Mouse (Mus musculus): ENCODE data around the gene Gm13271.
"Not testable (repeated sequence)": the region's sequence is repeated elsewhere in the genome, so short reads cannot be mapped to it uniquely, and the experiment has no call there.

DNA sequence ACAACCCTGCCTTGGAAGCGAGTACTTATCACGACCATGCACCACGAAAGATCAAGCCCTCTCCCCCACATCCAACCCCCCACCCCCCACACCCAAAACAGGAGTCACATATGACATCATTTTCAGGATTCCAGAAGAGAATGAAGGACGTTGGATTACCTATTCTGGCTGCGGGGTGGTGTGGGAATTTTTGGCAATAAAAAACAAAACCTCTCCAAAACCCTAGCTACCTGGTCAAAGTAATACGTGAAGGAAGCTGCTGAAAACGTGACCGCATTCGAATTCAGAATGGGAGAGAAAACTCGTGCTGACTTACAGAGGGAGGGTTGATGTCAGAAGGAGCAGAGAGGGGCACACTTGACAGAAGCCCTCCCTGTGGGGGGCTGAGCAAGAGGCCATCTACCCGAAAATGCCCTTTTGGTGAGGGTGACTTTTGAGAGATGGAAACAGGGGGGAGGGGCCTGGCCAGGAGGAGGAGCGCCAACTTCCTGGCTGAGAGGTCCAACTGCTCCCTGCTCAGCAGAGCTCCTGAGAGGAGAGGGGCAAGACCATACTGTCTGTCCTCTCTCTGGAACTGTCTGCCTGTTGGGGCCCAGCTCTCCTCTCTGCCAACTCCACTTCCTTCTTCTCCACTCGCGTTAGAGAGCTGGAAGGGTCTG, 5.1 kb downstream of the Gm13271 start, which contains the start of gene Gm13283:
- not testable (repeated sequence) for TF ChIP-seq CTCF (IDR thresholded peaks at IDR 0.05; ENCODE audit: control insufficient read depth, insufficient read depth, insufficient read length); MAX (IDR thresholded peaks at IDR 0.05); MYOD1 (IDR thresholded peaks at IDR 0.05; ENCODE audit: control insufficient read depth, insufficient read length, low read depth); FOSL1 (IDR thresholded peaks at IDR 0.05; ENCODE audit: insufficient read depth, low read length, poor library complexity, severe bottlenecking); USF1 (IDR thresholded peaks at IDR 0.05; ENCODE audit: low read depth); MYOG (IDR thresholded peaks at IDR 0.05; ENCODE audit: control insufficient read depth, extremely low read depth, insufficient read length)
